Mouse (Mus musculus) stomach, postnatal 0 days (tissue): ENCODE measurements around the gene Olfr1475. TPM values are rescaled to one million over a fixed set of nuclear protein-coding genes. Genes with fewer than 3 reads are reported as not detected.
"Not testable (repeated sequence)": the region's sequence is repeated elsewhere in the genome, so short reads cannot be mapped to it uniquely, and the experiment has no call there.

Source experiments
- ATAC-seq: fragments of 200-750 bp; cut with Nextera tagmentation; 2 replicates; pipeline ENCODE4 v1.8.0; 2017; ENCODE audit not compliant: low FRiP score, low TSS enrichment
- DNase-seq: peaks from one replicate; pipeline ENCODE4 v3.0.0-alpha.2; 2016; ENCODE audit warnings: low spot score
- H3K27ac ChIP-seq: fragments of 300-500 bp; sonication (generic); replicated peaks from 2 replicates; pipeline ENCODE4 v1.5.1; 2014; ENCODE audit warnings: mild to moderate bottlenecking, control low read depth
- H3K27me3 ChIP-seq: fragments of 300-500 bp; sonication (generic); 2 replicates; pipeline ENCODE4 v1.6.1; 2014; ENCODE audit warnings: low read length; ENCODE audit not compliant: control insufficient read depth, insufficient read depth
- H3K36me3 ChIP-seq: fragments of 300-500 bp; sonication (generic); 2 replicates; pipeline ENCODE4 v1.6.1; 2014; ENCODE audit warnings: low read length, mixed read lengths; ENCODE audit not compliant: control insufficient read depth, insufficient read depth
- H3K4me1 ChIP-seq: fragments of 300-500 bp; sonication (generic); replicated peaks from 2 replicates; pipeline ENCODE4 v1.6.1; 2014; ENCODE audit warnings: antibody characterized with exemption; ENCODE audit not compliant: control insufficient read depth, insufficient read depth
- H3K4me2 ChIP-seq: fragments of 300-500 bp; sonication (generic); replicated peaks from 2 replicates; pipeline ENCODE4 v1.6.1; 2014; ENCODE audit warnings: low read depth, mild to moderate bottlenecking, control low read depth, moderate library complexity
- H3K4me3 ChIP-seq: fragments of 300-500 bp; sonication (generic); 2 replicates; pipeline ENCODE4 v1.5.1; 2014; ENCODE audit warnings: low read depth, low read length, control low read depth
- H3K9ac ChIP-seq: fragments of 300-500 bp; sonication (generic); 2 replicates; pipeline ENCODE4 v1.6.1; 2014; ENCODE audit warnings: mild to moderate bottlenecking, low read length, control low read depth, mixed read lengths
- H3K9me3 ChIP-seq: fragments of 300-500 bp; sonication (generic); 2 replicates; pipeline ENCODE4 v1.6.1; 2016; ENCODE audit warnings: low read length; ENCODE audit not compliant: control insufficient read depth
- CTCF ChIP-seq: IDR thresholded peaks from 2 replicates; pipeline ENCODE4 v1.5.1; 2016; ENCODE audit warnings: antibody characterized with exemption, low read depth, mild to moderate bottlenecking, moderate library complexity
- EP300 ChIP-seq: optimal IDR thresholded peaks from 2 replicates; pipeline ENCODE3; 2016; ENCODE audit warnings: antibody characterized with exemption
- WGBS: fragments of 180-500 bp; shearing (Covaris S2); extraction: QIAGEN DNeasy Blood & Tissue Kit; methylation state at CpG from one replicate; pipeline ENCODE4 v1.1.7; 2014; 5-methylcytosine and 5-hydroxymethylcytosine counted together
- polyA plus RNA-seq: library from polyadenylated mRNA; unstranded; fragments of >200 nt; fragmentation: Nextera tagmentation; extraction: Ambion mirVana; gene quantifications from 2 replicates; pipeline ENCODE4 v1.2.1, GENCODE M21; 2015

Gene Olfr1475
- polyA plus RNA-seq, result not detected in 2 replicates

DNA sequence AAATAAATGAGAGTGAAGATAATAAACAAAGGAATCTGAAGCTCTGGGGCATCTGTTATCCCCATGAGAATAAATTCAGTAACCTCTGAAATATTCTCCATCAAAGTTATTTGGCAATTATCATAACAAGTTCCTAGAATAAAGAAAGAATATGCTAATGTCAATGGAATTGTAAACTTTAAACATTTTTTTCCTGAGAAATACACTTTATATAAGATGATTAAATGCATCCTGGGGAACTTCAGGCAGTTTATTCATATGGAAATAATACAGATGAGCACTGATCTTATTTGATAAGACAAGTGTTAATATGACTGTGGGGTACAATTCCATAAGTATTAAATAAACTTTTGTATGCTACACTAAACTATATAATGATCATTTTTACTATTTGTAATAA is at the start of gene Olfr1475:
Gene Olfr1475 (minus strand): TSS at position 101 of the 400 bp plus-strand sequence.
- Histone ChIP-seq H3K4me2 (no peak within 1 kb of the TSS), H3K36me3 (no peaks in the 10 kb centered on the region), H3K27me3 (no peaks in the 10 kb centered on the region), H3K9me3 (no peaks in the 10 kb centered on the region), H3K4me3 (no peak within 1 kb of the TSS), H3K9ac (no peak within 1 kb of the TSS), H3K4me1 (no peaks in the 10 kb centered on the region), H3K27ac (no peak within 1 kb of the TSS)
- DNase-seq, result no peak
- ATAC-seq, result no peak
- TF ChIP-seq EP300 (no peak), CTCF (no peak)

DNA sequence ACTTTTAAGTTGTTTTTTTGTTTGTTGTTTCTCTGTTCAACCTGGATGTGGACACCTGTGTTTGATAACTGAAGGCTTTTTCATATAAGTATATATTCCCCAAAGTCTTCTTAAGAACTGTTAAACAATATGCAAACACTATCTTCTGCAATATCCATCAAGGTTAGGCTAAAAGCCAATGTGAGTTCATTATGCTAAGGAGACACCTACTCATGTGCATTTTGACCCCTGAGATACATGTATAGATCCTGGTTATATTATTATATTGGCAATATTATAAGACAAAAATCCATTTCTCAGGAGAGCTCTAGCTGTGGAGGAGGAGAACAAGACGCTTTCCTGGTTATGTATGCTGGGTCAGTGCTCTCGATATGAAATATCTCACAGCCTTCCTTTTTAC is 47.6 kb upstream of the Olfr1475 start, which contains the start of gene Olfr1480:
Gene Olfr1480 (plus strand): TSS at position 301 of the 400 bp plus-strand sequence.
- Histone ChIP-seq H3K4me3 (no peak within 1 kb of the TSS), H3K4me1 (no peaks in the 10 kb centered on the region), H3K27ac (no peak within 1 kb of the TSS), H3K36me3 (no peaks in the 10 kb centered on the region), H3K9me3 (no peaks in the 10 kb centered on the region), H3K4me2 (no peak within 1 kb of the TSS), H3K9ac (no peak within 1 kb of the TSS), H3K27me3 (no peaks in the 10 kb centered on the region)
- TF ChIP-seq CTCF (no peak), EP300 (no peak)
- DNase-seq (no peak), ATAC-seq (no peak)
- WGBS, result 80% methylated on average over 2 of the region's 2 CpGs

GRCm38 (mm10) chr19:13500246-13500645 is 20.2 kb upstream of the Olfr1475 start, which contains the start of gene Olfr1477:
TSS of gene Olfr1477 (plus strand) at chr19:13500546.
- ATAC-seq, result no peak
- Histone ChIP-seq H3K4me3 (no peak within 1 kb of the TSS), H3K27ac (no peak within 1 kb of the TSS), H3K4me1 (no peaks in the 10 kb centered on the region), H3K4me2 (no peak within 1 kb of the TSS), H3K36me3 (no peaks in the 10 kb centered on the region), H3K27me3 (no peaks in the 10 kb centered on the region), H3K9me3 (no peaks in the 10 kb centered on the region), H3K9ac (no peak within 1 kb of the TSS)
- TF ChIP-seq CTCF, result no peak
- no peak for TF ChIP-seq EP300
- 74% methylated on average over 3 of the region's 3 CpGs for WGBS
- no peak for DNase-seq

- not testable (repeated sequence) for H3K27ac ChIP-seq, H3K36me3 ChIP-seq, H3K9ac ChIP-seq, ATAC-seq, H3K27me3 ChIP-seq, H3K9me3 ChIP-seq, H3K4me2 ChIP-seq, H3K4me3 ChIP-seq, DNase-seq, H3K4me1 ChIP-seq
- 77% methylated on average over 4 of the region's 4 CpGs for WGBS
These were observed 10.7 kb downstream of the Olfr1475 start, which contains the start of gene Olfr1474 for GRCm38 (mm10) chr19:13469265-13469664. TSS of gene Olfr1474 (plus strand) at chr19:13469565.

DNA sequence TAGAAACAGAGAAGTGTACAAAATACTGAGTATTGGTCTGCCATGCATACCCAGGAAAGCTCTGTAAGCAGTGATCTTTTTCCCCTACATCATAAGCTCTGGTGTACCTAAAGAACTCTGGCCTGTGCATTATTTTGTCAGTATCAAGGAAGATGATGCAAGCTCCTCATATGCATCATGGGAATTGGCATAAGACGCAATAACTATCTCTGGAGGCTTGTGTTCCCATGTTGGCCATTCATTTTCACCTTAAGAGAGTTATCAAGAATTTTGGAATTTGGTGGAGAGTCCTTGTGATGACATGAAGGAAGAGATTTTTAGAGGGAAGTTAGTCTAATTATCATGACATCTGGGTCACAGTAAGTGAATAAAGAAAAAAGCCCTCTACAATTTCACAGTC is 24.0 kb downstream of the Olfr1475 start, which contains the start of gene Olfr1472:
Gene Olfr1472 (minus strand): TSS at position 101 of the 400 bp plus-strand sequence.
- no peak for TF ChIP-seq EP300
- no peak for TF ChIP-seq CTCF
- Histone ChIP-seq H3K9ac (no peak within 1 kb of the TSS), H3K4me1 (no peaks in the 10 kb centered on the region), H3K9me3 (no peaks in the 10 kb centered on the region), H3K27me3 (no peaks in the 10 kb centered on the region), H3K27ac (no peak within 1 kb of the TSS), H3K4me2 (no peak within 1 kb of the TSS), H3K36me3 (no peaks in the 10 kb centered on the region), H3K4me3 (no peak within 1 kb of the TSS)
- WGBS, result 76% methylated on average over 1 of the region's 1 CpGs
- DNase-seq, result no peak
- ATAC-seq, result no peak

DNA sequence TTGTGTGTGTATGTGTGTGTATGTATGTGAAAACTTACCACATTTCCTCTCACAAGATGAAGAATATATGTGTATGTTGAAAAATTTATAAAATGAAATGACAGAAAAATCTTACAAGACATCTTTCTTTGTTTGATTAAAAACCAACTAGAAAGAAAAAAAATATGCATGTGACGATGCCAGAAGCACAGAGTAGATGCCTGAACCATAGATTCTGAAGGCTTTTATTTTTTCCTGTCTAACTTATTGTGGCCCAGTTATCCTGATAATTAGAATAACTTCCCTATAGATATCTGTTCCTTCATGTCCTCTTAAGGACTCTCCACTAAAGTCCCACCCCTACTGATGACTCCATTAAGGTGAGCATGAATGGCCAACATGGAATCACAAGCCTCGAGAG is 36.9 kb downstream of the Olfr1475 start, which contains the start of gene Olfr1471:
Gene Olfr1471 (plus strand): TSS at position 301 of the 400 bp plus-strand sequence.
- not testable (repeated sequence) for H3K4me1 ChIP-seq, H3K36me3 ChIP-seq, DNase-seq, H3K9ac ChIP-seq, H3K27me3 ChIP-seq, H3K4me3 ChIP-seq, H3K4me2 ChIP-seq, H3K27ac ChIP-seq, H3K9me3 ChIP-seq, ATAC-seq
- WGBS, result 65% methylated on average over 2 of the region's 2 CpGs

Other genes starting within 250 kb of the Olfr1475 start
- gene Olfr1463, start 248.9 kb downstream of the Olfr1475 start, polyA plus RNA-seq, result not detected in 2 replicates
- not detected in 2 replicates for gene Olfr1465, start 164.7 kb downstream of the Olfr1475 start, polyA plus RNA-seq
- not detected in 2 replicates for gene Olfr1466, start 141.3 kb downstream of the Olfr1475 start, polyA plus RNA-seq
- gene Olfr1467, start 118.0 kb downstream of the Olfr1475 start, polyA plus RNA-seq, result 0.04 TPM in 1 of 2 replicates, not detected in the other
- not detected in 2 replicates for gene Olfr1469, start 72.3 kb downstream of the Olfr1475 start, polyA plus RNA-seq
- gene Olfr1471, start 36.8 kb downstream of the Olfr1475 start, polyA plus RNA-seq, result not detected in 2 replicates
- not detected in 2 replicates for gene Olfr1472, start 24.1 kb downstream of the Olfr1475 start, polyA plus RNA-seq
- gene Olfr1474, start 10.6 kb downstream of the Olfr1475 start, polyA plus RNA-seq, result not detected in 2 replicates
- gene Olfr1477, start 20.4 kb upstream of the Olfr1475 start, polyA plus RNA-seq, result not detected in 2 replicates
- gene Olfr1480, start 47.7 kb upstream of the Olfr1475 start, polyA plus RNA-seq, result not detected in 2 replicates
- gene Olfr1484, start 103.3 kb upstream of the Olfr1475 start, polyA plus RNA-seq, result not detected in 2 replicates
- gene Olfr1487, start 137.2 kb upstream of the Olfr1475 start, polyA plus RNA-seq, result not detected in 2 replicates
- 0.01 TPM in 1 of 2 replicates, not detected in the other for gene Olfr1489, start 151.4 kb upstream of the Olfr1475 start, polyA plus RNA-seq
- not detected in 2 replicates for gene Olfr1490, start 170.9 kb upstream of the Olfr1475 start, polyA plus RNA-seq
- not detected in 2 replicates for gene Olfr1491, start 217.1 kb upstream of the Olfr1475 start, polyA plus RNA-seq
- not detected in 2 replicates for gene Olfr1493-ps1, start 243.1 kb upstream of the Olfr1475 start, polyA plus RNA-seq